Mouse (Mus musculus): Measurements from ENCODE around the gene Gucy2c. TPM values are rescaled to one million over a fixed set of nuclear protein-coding genes. Genes with fewer than 3 reads are reported as not detected.

Gene Gucy2c
- total RNA-seq (2014; rRNA removed; ENCODE audit: low replicate concordance) = not detected in 2 replicates
- polyA plus RNA-seq (2015; fragmentation: Nextera tagmentation; extraction: Ambion mirVana) = not detected in 2 replicates

DNA sequence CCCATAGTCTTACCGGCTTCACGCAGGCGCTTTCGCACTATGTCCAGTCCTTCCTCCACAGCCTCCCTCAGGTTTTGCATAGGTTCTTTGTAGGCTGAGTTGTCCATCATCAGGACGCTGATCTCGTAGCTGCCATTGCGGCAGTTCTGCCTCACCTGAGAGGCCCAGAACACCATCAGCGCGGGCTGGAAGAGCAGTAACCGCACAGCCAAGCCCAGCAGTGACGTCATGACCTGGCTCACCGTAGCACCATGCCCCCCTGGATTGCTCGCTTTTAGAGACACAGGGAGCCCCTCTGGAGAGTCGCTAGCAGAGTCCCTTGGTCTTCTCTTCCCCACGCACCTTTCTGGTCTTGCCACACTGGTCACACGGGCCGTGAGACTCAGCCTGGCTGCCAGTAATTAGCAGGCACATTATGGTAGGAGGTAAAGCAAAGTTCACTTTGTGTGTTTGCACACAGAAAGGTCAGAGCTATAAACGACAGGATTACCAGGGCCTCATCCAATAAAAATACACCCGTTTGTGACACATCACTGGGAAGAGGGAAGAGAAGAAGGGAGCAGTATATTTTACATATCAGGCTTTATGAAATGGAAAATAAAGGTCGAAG lies at the start of gene Gucy2c:
TSS of gene Gucy2c (minus strand) at position 389 of the 610 bp plus-strand sequence.
- H3K27ac ChIP-seq (ENCODE audit: low read depth) = no peak within 1 kb of the TSS
- no peak within 1 kb of the TSS for H3K4me3 ChIP-seq (ENCODE audit: low read depth, low read length)
- ATAC-seq (ENCODE audit: insufficient read depth, low read depth) = no peak
- H3K9ac ChIP-seq (replicated peaks; ENCODE audit: low read depth, low read length) = no peak within 1 kb of the TSS
- no peaks in the 10 kb centered on the region for H3K4me1 ChIP-seq (ENCODE audit: control insufficient read depth, insufficient read depth)
- no peaks in the 10 kb centered on the region for H3K9me3 ChIP-seq (replicated peaks; ENCODE audit: control insufficient read depth, low read length)
- no peaks in the 10 kb centered on the region for H3K36me3 ChIP-seq (replicated peaks; ENCODE audit: control insufficient read depth, insufficient read depth, low read length)
- WGBS = 73% methylated on average over 20 of the region's 20 CpGs
- TF ChIP-seq EP300 (IDR thresholded peaks at IDR 0.05; ENCODE audit: low read depth) = no peak
- no peak for TF ChIP-seq CTCF (IDR thresholded peaks at IDR 0.05; ENCODE audit: low read depth)
- H3K27me3 ChIP-seq (ENCODE audit: control insufficient read depth, insufficient read depth, low read length) = no peaks in the 10 kb centered on the region
- H3K4me2 ChIP-seq (ENCODE audit: low read depth, low read length) = no peak within 1 kb of the TSS
- DNase-seq (ENCODE audit: low spot score) = no peak

GRCm38 (mm10) chr6:136828681-136829080 lies 47.1 kb upstream of the Gucy2c start:
- H3K4me2 ChIP-seq (ENCODE audit: low read depth, low read length) = peak overlapping the region; percentile 63
- peak overlapping the region; percentile 41; the same call in 1 of the 2 replicates for H3K9ac ChIP-seq (replicated peaks; ENCODE audit: low read depth, low read length)
- H3K9me3 ChIP-seq (replicated peaks; ENCODE audit: control insufficient read depth, low read length) = no peaks in the 10 kb centered on the region
- peak overlapping the region; percentile 84 for H3K27ac ChIP-seq (ENCODE audit: low read depth)
- 36% methylated on average over 4 of the region's 4 CpGs for WGBS
- peaks cover 11% of the 10 kb centered on the region for H3K4me1 ChIP-seq (ENCODE audit: control insufficient read depth, insufficient read depth)
- H3K4me3 ChIP-seq (ENCODE audit: low read depth, low read length) = peak overlapping the region; percentile 100
- TF ChIP-seq EP300 (IDR thresholded peaks at IDR 0.05; ENCODE audit: low read depth) (no peak), CTCF (IDR thresholded peaks at IDR 0.05; ENCODE audit: low read depth) (no peak)
- peaks cover 21% of the 10 kb centered on the region for H3K36me3 ChIP-seq (replicated peaks; ENCODE audit: control insufficient read depth, insufficient read depth, low read length)
- H3K27me3 ChIP-seq (ENCODE audit: control insufficient read depth, insufficient read depth, low read length) = no peaks in the 10 kb centered on the region
- ATAC-seq (ENCODE audit: insufficient read depth, low read depth) (no peak), DNase-seq (ENCODE audit: low spot score) (no peak)

DNA sequence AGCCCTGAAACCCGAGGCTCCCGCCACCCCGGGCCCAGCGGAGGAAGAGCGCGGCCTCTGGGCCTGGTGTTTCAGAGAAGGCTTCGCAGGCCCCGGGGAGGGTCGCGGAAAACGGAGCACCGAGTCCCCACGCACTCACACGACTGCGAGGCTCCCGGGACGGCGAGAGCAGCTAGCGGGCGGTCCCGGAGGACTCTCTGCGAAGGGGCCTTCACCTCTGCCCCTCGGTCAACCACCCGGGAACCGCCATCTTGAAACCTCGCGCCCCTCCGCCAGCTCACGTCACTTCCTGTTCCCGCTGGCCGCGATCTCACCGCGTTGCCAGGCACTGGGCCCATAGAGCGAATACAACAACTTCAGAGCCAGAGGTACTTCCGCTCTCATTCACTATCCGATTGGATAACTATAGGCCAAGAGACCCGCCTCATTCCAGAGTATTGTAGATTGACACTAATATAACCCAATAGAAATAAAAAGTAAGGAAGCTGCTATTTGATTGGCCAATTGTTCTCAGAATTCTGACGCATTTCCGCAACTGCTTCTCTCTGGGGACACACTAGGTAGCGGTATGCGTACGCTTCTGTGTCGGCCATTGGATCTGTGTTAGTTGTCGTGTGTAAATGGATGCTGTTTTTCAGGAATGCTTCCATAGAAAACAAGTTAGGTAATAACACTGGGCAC lies 46.5 kb upstream of the Gucy2c start, which contains the start of gene Wbp11:
TSS of gene Wbp11 (minus strand) at position 353 of the 681 bp plus-strand sequence.
- Histone ChIP-seq H3K27ac (ENCODE audit: low read depth) (peak within 1 kb of the TSS; percentile 86), H3K4me3 (ENCODE audit: low read depth, low read length) (peak within 1 kb of the TSS; percentile 100), H3K36me3 (replicated peaks; ENCODE audit: control insufficient read depth, insufficient read depth, low read length) (peaks cover 23% of the 10 kb centered on the region), H3K27me3 (ENCODE audit: control insufficient read depth, insufficient read depth, low read length) (no peaks in the 10 kb centered on the region), H3K9ac (replicated peaks; ENCODE audit: low read depth, low read length) (peak within 1 kb of the TSS; percentile 100), H3K4me2 (ENCODE audit: low read depth, low read length) (peak within 1 kb of the TSS; percentile 90), H3K4me1 (ENCODE audit: control insufficient read depth, insufficient read depth) (peaks cover 11% of the 10 kb centered on the region), H3K9me3 (replicated peaks; ENCODE audit: control insufficient read depth, low read length) (no peaks in the 10 kb centered on the region)
- ATAC-seq (ENCODE audit: insufficient read depth, low read depth) (peak; percentile 100), DNase-seq (ENCODE audit: low spot score) (peak; percentile 100)
- under 1% methylated on average over 45 of the region's 45 CpGs for WGBS
- TF ChIP-seq EP300 (IDR thresholded peaks at IDR 0.05; ENCODE audit: low read depth) (no peak), CTCF (IDR thresholded peaks at IDR 0.05; ENCODE audit: low read depth) (peak; percentile 26; the same call in 1 of the 2 replicates)

DNA sequence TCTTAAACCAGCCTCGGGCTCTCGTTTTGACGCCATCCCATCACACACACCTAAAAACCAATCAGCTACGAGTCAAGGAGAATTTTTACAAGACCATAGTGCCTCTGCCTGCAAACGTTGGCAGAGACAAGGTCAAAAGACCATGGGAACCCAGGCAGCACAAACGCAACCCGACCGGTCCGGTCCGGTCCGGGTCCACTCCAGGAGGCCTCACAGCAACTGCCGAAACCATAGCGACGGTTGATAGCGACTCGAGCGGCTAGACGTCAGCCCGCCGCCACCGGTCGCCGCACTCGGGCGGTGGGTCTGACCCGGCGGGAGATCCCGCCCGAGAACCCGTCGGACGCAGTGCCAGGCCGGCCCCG lies 45.9 kb upstream of the Gucy2c start, which contains the start of gene BC049715:
TSS of gene BC049715 (plus strand) at position 111 of the 365 bp plus-strand sequence.
- DNase-seq (ENCODE audit: low spot score) (no peak), ATAC-seq (ENCODE audit: insufficient read depth, low read depth) (peak; percentile 19)
- Histone ChIP-seq H3K27me3 (ENCODE audit: control insufficient read depth, insufficient read depth, low read length) (no peaks in the 10 kb centered on the region), H3K4me3 (ENCODE audit: low read depth, low read length) (peak within 1 kb of the TSS; percentile 100), H3K9ac (replicated peaks; ENCODE audit: low read depth, low read length) (peak within 1 kb of the TSS; percentile 100), H3K9me3 (replicated peaks; ENCODE audit: control insufficient read depth, low read length) (no peaks in the 10 kb centered on the region), H3K4me1 (ENCODE audit: control insufficient read depth, insufficient read depth) (peaks cover 11% of the 10 kb centered on the region), H3K27ac (ENCODE audit: low read depth) (peak within 1 kb of the TSS; percentile 86), H3K4me2 (ENCODE audit: low read depth, low read length) (peak within 1 kb of the TSS; percentile 90), H3K36me3 (replicated peaks; ENCODE audit: control insufficient read depth, insufficient read depth, low read length) (peaks cover 29% of the 10 kb centered on the region)
- under 1% methylated on average over 34 of the region's 34 CpGs for WGBS
- TF ChIP-seq CTCF (IDR thresholded peaks at IDR 0.05; ENCODE audit: low read depth) (no peak; the same call in 1 of the 2 replicates), EP300 (IDR thresholded peaks at IDR 0.05; ENCODE audit: low read depth) (no peak)

DNA sequence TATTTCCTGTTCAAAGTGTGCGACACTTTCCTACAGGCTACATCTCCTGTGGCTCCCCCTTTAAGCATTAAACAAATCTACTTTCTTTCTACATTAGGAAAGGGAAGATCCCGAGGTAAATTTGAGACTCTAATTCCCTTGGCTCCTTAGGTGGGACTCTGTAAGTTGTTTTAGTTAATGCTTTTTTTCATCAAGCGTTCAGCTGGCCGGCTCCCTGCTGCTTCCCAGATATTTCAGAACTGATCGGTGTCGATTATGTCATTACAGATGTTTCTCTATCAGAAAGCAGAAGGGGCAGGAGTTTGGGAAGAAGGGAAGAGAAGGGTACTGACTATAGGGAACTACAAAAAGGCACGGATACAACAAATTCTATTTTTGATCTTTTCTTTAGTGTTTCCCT lies 45.6 kb upstream of the Gucy2c start:
- Histone ChIP-seq H3K27ac (ENCODE audit: low read depth) (no peak overlapping the region), H3K4me1 (ENCODE audit: control insufficient read depth, insufficient read depth) (peaks cover 11% of the 10 kb centered on the region)
- WGBS = 8% methylated on average over 7 of the region's 7 CpGs

More for the DNA sequence above, 45.6 kb upstream of the Gucy2c start:
- Histone ChIP-seq H3K36me3 (replicated peaks; ENCODE audit: control insufficient read depth, insufficient read depth, low read length) (peaks cover 32% of the 10 kb centered on the region), H3K9me3 (replicated peaks; ENCODE audit: control insufficient read depth, low read length) (no peaks in the 10 kb centered on the region), H3K4me3 (ENCODE audit: low read depth, low read length) (peak overlapping the region; percentile 100), H3K27me3 (ENCODE audit: control insufficient read depth, insufficient read depth, low read length) (no peaks in the 10 kb centered on the region), H3K4me2 (ENCODE audit: low read depth, low read length) (peak overlapping the region; percentile 90), H3K9ac (replicated peaks; ENCODE audit: low read depth, low read length) (peak overlapping the region; percentile 100)
- DNase-seq (ENCODE audit: low spot score) = no peak
- no peak for ATAC-seq (ENCODE audit: insufficient read depth, low read depth)
- TF ChIP-seq EP300 (IDR thresholded peaks at IDR 0.05; ENCODE audit: low read depth) = no peak
- no peak for TF ChIP-seq CTCF (IDR thresholded peaks at IDR 0.05; ENCODE audit: low read depth)

Data from heart, postnatal 0 days (tissue).